Mouse (Mus musculus) bone marrow, adult 2 months (tissue): ENCODE results near the gene Kcnj14.

Experiments
- CTCF ChIP-seq: fragments of 200-500 bp; IDR thresholded peaks from 2 replicates; pipeline ENCODE4 v1.5.1; 2011; ENCODE audit warnings: low read length, control low read depth; ENCODE audit not compliant: control insufficient read depth, insufficient read depth
- POLR2A ChIP-seq: fragments of 200-500 bp; IDR thresholded peaks from 2 replicates; pipeline ENCODE4 v1.6.1; 2011; ENCODE audit warnings: low read depth, mild to moderate bottlenecking, control low read depth, low read length, borderline replicate concordance; ENCODE audit not compliant: control insufficient read depth

GRCm38 (mm10) chr7:45865925-45866910 is 41.6 kb upstream of the Kcnj14 start:
- no peak for TF ChIP-seq CTCF
- TF ChIP-seq POLR2A: peak; percentile 72; the same call in 1 of the 2 replicates
